Mouse (Mus musculus) lung, adult 18-20 months (tissue): Measurements from ENCODE around the gene Smg8.

Experiments used
- DNase-seq, 2 experiments: peaks; one replicate each; pipeline ENCODE4 v3.0.0; 2022; ENCODE audit warnings: mixed read lengths in 2 of 2

Smg8 gene

GRCm38 (mm10) chr11:87039307-87039963, 47.1 kb downstream of the Smg8 start:
- DNase-seq: peak; percentile 79 to 89

- DNase-seq: no peak
Observed at GRCm38 (mm10) chr11:87036180-87036579, 50.4 kb downstream of the Smg8 start.

- no peak for DNase-seq
Observed at GRCm38 (mm10) chr11:87028212-87028611, 58.4 kb downstream of the Smg8 start.
